Mouse (Mus musculus) midbrain, embryonic 10.5 days (tissue): Measurements from ENCODE around the gene Tulp4. TPM values are rescaled to one million over a fixed set of nuclear protein-coding genes. Genes with fewer than 3 reads are reported as not detected.

Experiments used
- DNase-seq: peaks from one replicate; pipeline ENCODE4 v3.0.0-alpha.2; 2017; ENCODE audit warnings: low spot score
- H3K27ac ChIP-seq: fragments of 300-500 bp; sonication (generic); replicated peaks from 2 replicates; pipeline ENCODE4 v1.5.1; 2016; ENCODE audit warnings: mild to moderate bottlenecking
- H3K27me3 ChIP-seq: fragments of 300-500 bp; sonication (generic); 2 replicates; pipeline ENCODE4 v1.6.1; 2016; ENCODE audit warnings: low read depth, mild to moderate bottlenecking; ENCODE audit not compliant: poor library complexity, severe bottlenecking
- H3K36me3 ChIP-seq: fragments of 300-500 bp; sonication (generic); 2 replicates; pipeline ENCODE4 v1.6.1; 2016; ENCODE audit warnings: mild to moderate bottlenecking, moderate library complexity
- H3K4me1 ChIP-seq: fragments of 300-500 bp; sonication (generic); 2 replicates; pipeline ENCODE4 v1.6.1; 2016
- H3K4me3 ChIP-seq: fragments of 300-500 bp; sonication (generic); 2 replicates; pipeline ENCODE4 v1.5.1; 2016; ENCODE audit warnings: mild to moderate bottlenecking, moderate library complexity
- H3K9me3 ChIP-seq: fragments of 300-500 bp; sonication (generic); replicated peaks from 2 replicates; pipeline ENCODE4 v1.6.1; 2016; ENCODE audit warnings: mild to moderate bottlenecking
- WGBS: fragments of 180-500 bp; shearing (Covaris S2); methylation state at CpG from one replicate; pipeline ENCODE4 v1.1.7; 2016; 5-methylcytosine and 5-hydroxymethylcytosine counted together
- polyA plus RNA-seq: library from polyadenylated mRNA; unstranded; fragments of >200 nt; fragmentation: Nextera tagmentation; extraction: Ambion mirVana; gene quantifications from 2 replicates; pipeline ENCODE4 v1.2.1, GENCODE M21; 2016

The Tulp4 gene
- polyA plus RNA-seq, 1 experiment from 2014 or later: 119 TPM

- Histone ChIP-seq H3K27me3 (peaks cover 17% of the 10 kb centered on the region; the same call in 1 of the 2 replicates), H3K36me3 (no peaks in the 10 kb centered on the region), H3K4me1 (peaks cover 9% of the 10 kb centered on the region), H3K4me3 (no peak overlapping the region), H3K27ac (no peak overlapping the region), H3K9me3 (no peaks in the 10 kb centered on the region)
- 92% methylated on average over 3 of the region's 3 CpGs for WGBS
- no peak for DNase-seq
Observed at GRCm38 (mm10) chr17:6102287-6102686, 4.0 kb upstream of the Tulp4 start.

DNA sequence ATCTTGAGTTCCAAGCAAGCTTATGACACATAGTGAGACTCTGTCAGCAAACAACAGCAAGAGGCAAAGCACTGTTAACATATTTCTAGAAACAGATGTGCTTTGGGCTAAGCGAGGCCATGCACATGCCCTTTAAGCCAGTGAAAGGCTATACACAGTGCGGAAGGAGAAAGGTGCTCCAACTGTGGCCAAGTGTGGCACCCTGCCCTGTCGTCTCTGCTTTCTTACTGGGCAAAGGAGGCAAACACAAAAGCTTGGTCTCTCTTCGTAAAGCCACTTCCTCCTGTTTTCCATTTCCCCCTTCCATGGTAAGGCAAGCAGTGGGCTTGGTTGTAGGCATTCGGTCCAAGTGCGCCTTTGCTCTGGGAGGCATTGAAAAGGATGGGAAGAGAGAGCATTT is 2.7 kb upstream of the Tulp4 start:
- WGBS: 79% methylated on average over 6 of the region's 6 CpGs
- Histone ChIP-seq H3K4me1 (peaks cover 20% of the 10 kb centered on the region), H3K9me3 (no peaks in the 10 kb centered on the region), H3K4me3 (no peak overlapping the region), H3K36me3 (no peaks in the 10 kb centered on the region), H3K27me3 (peaks cover 17% of the 10 kb centered on the region; the same call in 1 of the 2 replicates), H3K27ac (no peak overlapping the region)
- no peak for DNase-seq

DNA sequence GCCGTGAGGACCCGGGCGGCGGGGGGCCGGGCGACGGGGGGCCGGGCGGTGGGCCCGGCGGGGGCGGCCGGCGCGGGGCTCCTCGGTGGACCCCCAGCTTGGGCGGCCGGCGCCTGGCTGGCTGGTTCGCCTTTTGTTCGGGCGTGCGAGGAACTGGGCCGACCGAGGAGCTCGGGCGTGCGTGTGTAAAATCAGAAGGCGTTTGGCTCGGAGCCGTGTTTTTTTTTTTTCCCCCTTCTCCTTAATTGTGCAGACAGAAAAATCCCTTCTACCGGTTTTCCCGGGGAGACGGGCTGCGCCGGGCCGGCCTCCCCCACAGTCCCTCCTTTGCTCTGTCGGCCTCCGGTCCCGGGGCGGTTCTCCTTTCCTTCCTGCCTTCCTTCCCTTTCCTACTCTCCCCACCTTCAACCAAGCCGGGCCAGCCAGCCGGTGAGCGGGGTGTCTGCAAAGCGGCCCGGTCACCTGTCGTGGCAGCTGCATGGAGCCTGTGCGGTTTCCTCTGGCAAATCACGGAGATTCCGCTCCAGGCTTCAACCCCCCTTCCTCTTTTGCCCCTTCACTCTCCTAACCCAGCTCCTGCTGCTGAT is 871 bp downstream of the Tulp4 start:
- Histone ChIP-seq H3K36me3 (peaks cover 28% of the 10 kb centered on the region), H3K27me3 (peaks cover 17% of the 10 kb centered on the region; the same call in 1 of the 2 replicates), H3K4me1 (peaks cover 32% of the 10 kb centered on the region), H3K27ac (peak overlapping the region; percentile 98), H3K4me3 (peak overlapping the region; percentile 71), H3K9me3 (no peaks in the 10 kb centered on the region)
- peak; percentile 64 for DNase-seq
- under 1% methylated on average over 34 of the region's 50 CpGs for WGBS

GRCm38 (mm10) chr17:6108175-6108574 is 1.9 kb downstream of the Tulp4 start:
- peaks cover 32% of the 10 kb centered on the region for H3K4me1 ChIP-seq
- H3K9me3 ChIP-seq: no peaks in the 10 kb centered on the region
- H3K27me3 ChIP-seq: peaks cover 17% of the 10 kb centered on the region; the same call in 1 of the 2 replicates
- peak overlapping the region; percentile 98 for H3K27ac ChIP-seq
- 78% methylated on average over 7 of the region's 7 CpGs for WGBS
- DNase-seq: no peak
- H3K4me3 ChIP-seq: peak overlapping the region; percentile 71
- peaks cover 34% of the 10 kb centered on the region for H3K36me3 ChIP-seq

DNA sequence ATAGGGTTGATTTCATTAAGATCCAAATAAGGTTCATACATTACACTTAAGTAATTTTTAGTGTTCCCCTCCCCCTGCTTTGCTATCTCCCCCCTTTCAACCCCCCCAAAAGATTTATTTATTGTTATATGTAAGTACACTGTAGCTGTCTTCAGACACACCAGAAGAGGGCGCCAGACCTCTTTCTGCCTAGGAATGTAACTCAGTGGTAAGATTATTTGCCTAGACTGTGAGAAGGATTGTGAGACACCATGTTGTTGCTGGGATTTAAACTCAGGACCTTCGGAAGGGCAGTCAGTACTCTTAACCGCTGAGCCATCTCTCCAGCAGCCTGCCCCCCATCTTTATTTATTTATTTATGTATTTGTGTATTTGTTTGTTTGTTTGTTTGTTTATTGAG is 4.7 kb downstream of the Tulp4 start:
- 82% methylated on average over 3 of the region's 3 CpGs for WGBS
- Histone ChIP-seq H3K4me3 (no peak overlapping the region), H3K4me1 (peaks cover 26% of the 10 kb centered on the region), H3K9me3 (no peaks in the 10 kb centered on the region), H3K27me3 (no peaks in the 10 kb centered on the region), H3K27ac (no peak overlapping the region), H3K36me3 (peaks cover 60% of the 10 kb centered on the region)
- DNase-seq: no peak

DNA sequence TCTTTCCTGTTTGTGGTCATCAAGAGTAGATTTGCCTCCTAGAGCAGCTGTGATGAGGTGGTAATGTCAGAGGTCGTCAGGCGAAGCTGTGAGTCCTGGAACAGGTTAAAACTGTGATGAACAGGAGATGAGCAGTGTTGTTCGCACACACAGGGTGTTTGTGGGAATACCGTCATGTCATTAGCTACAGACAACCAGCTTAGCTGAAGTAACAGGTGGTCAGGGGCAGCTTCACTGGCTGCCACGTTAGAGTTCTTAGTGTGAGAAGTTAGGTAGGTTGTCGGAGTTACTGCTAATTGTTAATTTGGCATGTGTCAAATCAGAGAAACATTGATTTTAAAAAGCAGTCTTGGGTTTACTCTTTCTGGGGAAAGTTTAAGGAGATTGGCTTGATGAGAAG is 7.4 kb downstream of the Tulp4 start:
- Histone ChIP-seq H3K4me1 (peaks cover 10% of the 10 kb centered on the region), H3K36me3 (peaks cover 71% of the 10 kb centered on the region), H3K4me3 (no peak overlapping the region), H3K9me3 (no peaks in the 10 kb centered on the region), H3K27me3 (no peaks in the 10 kb centered on the region), H3K27ac (no peak overlapping the region)
- WGBS: 89% methylated on average over 6 of the region's 6 CpGs
- no peak for DNase-seq

DNA sequence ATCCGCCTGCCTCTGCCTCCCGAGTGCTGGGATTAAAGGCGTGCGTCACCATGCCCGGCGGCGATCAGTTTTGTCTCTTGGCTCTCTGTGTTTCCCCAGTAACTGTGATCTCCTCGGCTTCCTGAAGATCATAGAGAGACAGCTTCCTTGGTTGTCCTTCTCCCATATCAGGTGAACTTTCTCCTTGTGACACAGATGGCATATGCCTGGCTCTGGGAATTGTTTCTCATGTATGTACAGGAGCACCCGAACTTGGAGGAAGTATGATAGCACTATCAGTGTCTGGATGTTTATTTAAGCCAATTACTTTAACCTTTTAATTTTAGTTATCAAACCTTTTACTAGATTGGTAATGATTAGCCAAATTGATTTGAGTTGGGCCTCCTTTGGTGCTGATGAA is 8.8 kb downstream of the Tulp4 start:
- peaks cover 61% of the 10 kb centered on the region for H3K36me3 ChIP-seq
- no peak for DNase-seq
- H3K4me1 ChIP-seq: no peaks in the 10 kb centered on the region
- no peak overlapping the region for H3K27ac ChIP-seq
- H3K9me3 ChIP-seq: no peaks in the 10 kb centered on the region
- no peaks in the 10 kb centered on the region for H3K27me3 ChIP-seq
- WGBS: 94% methylated on average over 9 of the region's 9 CpGs
- H3K4me3 ChIP-seq: no peak overlapping the region

DNA sequence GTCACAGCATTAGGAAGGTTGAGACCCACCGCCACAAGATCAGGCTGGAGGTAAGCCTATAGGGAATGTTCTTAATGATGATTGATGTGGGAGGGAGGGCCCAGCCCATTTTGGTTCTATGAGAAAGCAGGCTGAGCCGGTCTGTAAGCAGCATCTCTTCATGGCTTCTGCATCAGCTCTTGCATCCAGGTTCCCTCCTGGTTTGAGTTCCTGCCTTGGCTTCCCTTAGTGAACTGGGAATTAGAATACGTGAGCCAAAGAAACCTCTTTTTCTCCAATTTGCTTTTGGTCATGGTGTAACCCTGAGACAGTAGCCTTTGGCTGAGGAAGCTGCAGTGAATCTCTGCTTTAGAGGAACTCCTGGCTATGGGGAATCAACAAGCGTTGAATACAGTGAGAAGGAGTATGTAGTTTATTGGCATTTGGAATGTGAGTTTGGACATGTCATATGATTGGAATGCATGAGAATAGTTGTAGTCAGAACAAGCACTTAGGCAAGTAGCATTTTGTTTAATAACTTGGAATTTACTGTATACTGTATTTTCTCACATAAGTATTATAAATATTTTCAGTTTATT is 11.0 kb downstream of the Tulp4 start:
- no peak for DNase-seq
- no peaks in the 10 kb centered on the region for H3K27me3 ChIP-seq
- WGBS: 94% methylated on average over 4 of the region's 4 CpGs
- H3K9me3 ChIP-seq: no peaks in the 10 kb centered on the region
- H3K4me1 ChIP-seq: no peaks in the 10 kb centered on the region
- no peak overlapping the region for H3K27ac ChIP-seq
- H3K4me3 ChIP-seq: no peak overlapping the region
- peaks cover 59% of the 10 kb centered on the region for H3K36me3 ChIP-seq

DNA sequence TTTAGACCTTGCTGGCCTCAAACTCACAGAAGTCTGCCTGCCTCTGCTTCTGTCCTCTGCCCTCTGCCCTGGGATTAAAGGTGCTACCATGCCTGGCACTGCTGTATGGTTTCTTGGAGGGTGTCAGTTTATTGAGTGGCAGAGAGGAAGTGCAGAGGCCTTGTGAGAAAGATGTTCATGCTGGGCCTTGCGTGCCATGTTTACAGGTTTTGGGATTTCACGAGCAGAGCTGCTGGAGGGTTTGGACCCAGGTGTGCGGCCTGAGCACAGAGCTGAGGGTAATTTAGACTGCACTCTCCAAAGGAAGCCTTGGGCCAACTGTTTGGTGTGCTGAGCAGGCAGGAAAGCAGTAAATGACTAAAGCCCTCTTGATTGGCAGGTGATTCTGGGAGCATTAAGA is 11.7 kb downstream of the Tulp4 start:
- H3K9me3 ChIP-seq: no peaks in the 10 kb centered on the region
- H3K4me3 ChIP-seq: no peak overlapping the region
- H3K4me1 ChIP-seq: no peaks in the 10 kb centered on the region
- H3K27ac ChIP-seq: no peak overlapping the region
- WGBS: 92% methylated on average over 3 of the region's 3 CpGs
- peaks cover 61% of the 10 kb centered on the region for H3K36me3 ChIP-seq
- H3K27me3 ChIP-seq: no peaks in the 10 kb centered on the region
- DNase-seq: no peak

DNA sequence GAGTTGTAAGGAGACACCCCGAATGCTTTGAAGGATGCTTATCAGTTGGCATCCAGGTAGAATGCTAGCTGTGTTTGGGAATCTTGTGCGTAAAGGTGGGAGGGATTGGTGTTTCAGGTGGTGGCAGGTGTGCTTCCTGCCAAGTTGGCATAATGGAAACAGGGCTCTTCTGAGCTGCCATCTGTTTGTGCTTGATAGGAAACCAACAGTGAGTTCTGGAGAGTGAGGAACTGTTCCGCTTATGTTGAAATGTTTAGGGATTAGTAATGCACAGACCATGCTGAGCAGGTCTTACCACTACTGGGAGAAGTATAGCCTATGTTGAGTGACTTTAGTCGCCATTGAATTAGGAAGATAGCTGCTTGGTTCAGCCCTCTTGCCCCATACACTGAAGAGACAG is 12.6 kb downstream of the Tulp4 start:
- DNase-seq: no peak
- no peaks in the 10 kb centered on the region for H3K9me3 ChIP-seq
- no peak overlapping the region for H3K4me3 ChIP-seq
- H3K27me3 ChIP-seq: no peaks in the 10 kb centered on the region
- no peak overlapping the region for H3K27ac ChIP-seq
- H3K4me1 ChIP-seq: no peaks in the 10 kb centered on the region
- WGBS: 93% methylated on average over 4 of the region's 4 CpGs
- peaks cover 65% of the 10 kb centered on the region for H3K36me3 ChIP-seq

- no peak for DNase-seq
- no peaks in the 10 kb centered on the region for H3K4me1 ChIP-seq
- no peaks in the 10 kb centered on the region for H3K9me3 ChIP-seq
- 91% methylated on average over 4 of the region's 4 CpGs for WGBS
- H3K27me3 ChIP-seq: no peaks in the 10 kb centered on the region
- H3K27ac ChIP-seq: no peak overlapping the region
- no peak overlapping the region for H3K4me3 ChIP-seq
- H3K36me3 ChIP-seq: peaks cover 56% of the 10 kb centered on the region
Observed at GRCm38 (mm10) chr17:6123776-6124175, 17.5 kb downstream of the Tulp4 start.

- Histone ChIP-seq H3K27me3 (no peaks in the 10 kb centered on the region), H3K4me3 (no peak overlapping the region), H3K27ac (no peak overlapping the region), H3K36me3 (peaks cover 54% of the 10 kb centered on the region), H3K4me1 (0 out of 2 replicates have a peak, but pooled peaks cover 3% of the 10 kb centered on the region), H3K9me3 (no peaks in the 10 kb centered on the region)
- 92% methylated on average over 3 of the region's 3 CpGs for WGBS
- no peak for DNase-seq
Observed at GRCm38 (mm10) chr17:6125441-6125840, 19.2 kb downstream of the Tulp4 start.

GRCm38 (mm10) chr17:6128039-6128438 is 21.8 kb downstream of the Tulp4 start:
- DNase-seq: no peak
- 66% methylated on average over 3 of the region's 3 CpGs for WGBS
- Histone ChIP-seq H3K9me3 (no peaks in the 10 kb centered on the region), H3K4me3 (no peak overlapping the region), H3K36me3 (peaks cover 37% of the 10 kb centered on the region), H3K4me1 (0 out of 2 replicates have a peak, but pooled peaks cover 3% of the 10 kb centered on the region), H3K27me3 (no peaks in the 10 kb centered on the region), H3K27ac (no peak overlapping the region)
